Mouse (Mus musculus) urinary bladder, adult 2 months (tissue): ENCODE data around the gene Pycr2. TPM values are rescaled to one million over a fixed set of nuclear protein-coding genes. Genes with fewer than 3 reads are reported as not detected.
A peak's percentile ranks its signal among the peaks of the same experiment; 100 is the strongest.
"Not testable (repeated sequence)": the region's sequence is repeated elsewhere in the genome, so short reads cannot be mapped to it uniquely, and the experiment has no call there.

Source experiments
- DNase-seq: peaks from one replicate; pipeline ENCODE4 v3.0.0; 2022; ENCODE audit warnings: low spot score
- polyA plus RNA-seq: library from polyadenylated mRNA; depleted of rRNA; stranded (reverse); fragments of >200 nt; gene quantifications from 2 replicates; pipeline ENCODE4 v1.2.3, GENCODE M21; 2012; rRNA removed

The Pycr2 gene
- 34.1 and 46.5 TPM in 2 replicates for polyA plus RNA-seq

GRCm38 (mm10) chr1:180904039-180904814 is at the start of gene Pycr2:
TSS of gene Pycr2 (plus strand) at chr1:180904293.
- peak; percentile 83 for DNase-seq

- no peak for DNase-seq
Observed at GRCm38 (mm10) chr1:180858763-180859162, 45.3 kb upstream of the Pycr2 start.

DNA sequence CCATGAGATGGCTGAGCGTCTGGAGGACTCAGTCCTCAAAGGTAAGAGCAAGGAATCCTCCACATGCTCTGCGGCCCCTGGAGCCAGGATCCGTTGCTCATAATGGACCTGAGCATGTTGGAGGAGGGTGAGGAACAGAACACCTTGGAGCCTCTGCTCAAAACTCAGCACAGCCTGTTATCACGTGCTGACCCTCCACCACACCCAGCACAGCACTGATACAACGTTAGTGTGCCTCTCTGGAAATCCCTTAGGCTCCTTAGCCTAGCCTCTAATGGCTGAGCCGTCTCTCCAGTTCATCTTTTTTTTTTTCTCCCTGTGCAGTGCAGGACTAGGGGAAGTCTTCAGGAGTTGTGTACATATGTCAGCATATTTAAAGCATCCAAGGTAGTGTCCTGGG is 44.1 kb upstream of the Pycr2 start:
- no peak for DNase-seq

GRCm38 (mm10) chr1:180863606-180864005 is 40.5 kb upstream of the Pycr2 start:
- no peak for DNase-seq

DNA sequence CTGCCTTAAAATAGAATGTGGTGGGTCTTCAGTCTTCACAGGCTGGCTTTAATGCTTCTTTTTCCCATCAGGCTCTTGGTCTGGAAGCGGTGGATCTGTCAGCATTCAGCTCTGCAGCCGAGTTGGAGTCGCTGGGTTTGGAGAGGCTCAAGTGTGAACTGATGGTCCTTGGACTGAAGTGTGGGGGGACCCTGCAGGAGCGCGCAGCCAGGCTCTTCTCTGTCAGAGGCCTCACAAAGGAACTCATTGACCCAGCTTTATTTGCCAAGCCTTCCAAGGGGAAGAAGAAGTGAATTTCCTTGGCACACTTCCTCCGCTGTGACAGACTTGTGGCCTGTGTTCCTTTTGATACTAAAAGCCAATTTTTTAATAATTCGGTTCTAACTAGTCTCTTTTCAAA is 38.1 kb upstream of the Pycr2 start:
- no peak for DNase-seq

DNA sequence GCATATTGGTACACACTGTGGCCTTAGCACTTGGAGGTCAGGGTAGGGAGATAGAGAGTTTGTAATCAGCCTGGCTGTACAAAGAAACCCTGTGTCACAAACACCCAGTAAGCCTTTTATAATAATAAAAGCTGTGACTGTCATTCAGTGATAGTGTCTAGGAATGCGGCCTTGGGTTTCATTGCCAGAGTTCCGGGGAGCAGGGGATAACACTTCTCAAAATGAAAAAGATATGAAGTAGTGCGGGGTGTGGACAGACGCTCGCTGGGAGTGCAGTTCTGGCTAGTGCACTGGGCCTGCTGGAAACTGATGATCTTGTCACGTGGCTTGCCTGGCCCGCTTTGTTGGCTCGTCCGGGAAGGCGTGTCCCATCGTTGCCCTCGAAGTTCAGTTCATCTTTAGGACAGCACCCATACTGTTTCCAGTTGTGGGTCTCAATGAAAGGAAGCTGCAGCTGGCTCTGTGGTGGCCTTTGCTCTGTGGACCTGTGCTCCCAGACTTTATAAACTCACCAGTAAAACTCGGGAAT is 33.9 kb upstream of the Pycr2 start:
- DNase-seq, result no peak

DNA sequence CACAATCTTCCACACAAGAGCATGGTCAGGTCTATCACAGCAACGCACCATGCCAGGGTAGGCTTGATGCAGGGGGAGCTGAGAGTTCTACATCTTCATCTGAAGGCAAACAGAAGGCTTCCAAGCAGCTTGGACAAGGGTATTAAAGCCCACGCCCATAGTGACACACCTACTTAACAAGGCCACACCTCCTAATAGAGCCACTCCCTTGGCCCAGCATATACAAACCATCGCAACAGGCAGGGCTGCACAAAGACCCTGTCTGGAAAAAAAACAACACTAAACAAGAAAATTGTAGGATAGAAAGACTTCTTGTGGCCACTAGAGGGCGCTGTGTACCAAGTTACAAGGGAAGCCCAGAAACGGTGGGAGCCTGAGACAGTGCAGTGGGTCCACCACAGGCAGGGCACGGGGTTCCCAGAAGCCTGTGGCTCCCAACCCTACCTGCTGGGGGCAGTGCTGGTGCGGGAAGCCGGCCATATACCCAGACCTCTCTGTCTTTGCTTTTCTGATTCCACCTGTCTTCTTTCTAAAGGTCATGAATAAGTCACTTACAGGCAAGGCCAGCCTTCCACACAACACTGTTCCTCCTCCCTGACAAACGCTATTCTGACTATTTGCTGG is 30.1 kb upstream of the Pycr2 start:
- DNase-seq, result no peak

GRCm38 (mm10) chr1:180874615-180875014 is 29.5 kb upstream of the Pycr2 start:
- DNase-seq, result no peak

GRCm38 (mm10) chr1:180875126-180875525 is 29.0 kb upstream of the Pycr2 start:
- DNase-seq, result no peak

- DNase-seq, result no peak
Observed at GRCm38 (mm10) chr1:180877466-180877865, 26.6 kb upstream of the Pycr2 start.

GRCm38 (mm10) chr1:180881768-180882167 is 22.3 kb upstream of the Pycr2 start:
- DNase-seq, result no peak

GRCm38 (mm10) chr1:180883731-180884130 is 20.4 kb upstream of the Pycr2 start:
- no peak for DNase-seq

DNA sequence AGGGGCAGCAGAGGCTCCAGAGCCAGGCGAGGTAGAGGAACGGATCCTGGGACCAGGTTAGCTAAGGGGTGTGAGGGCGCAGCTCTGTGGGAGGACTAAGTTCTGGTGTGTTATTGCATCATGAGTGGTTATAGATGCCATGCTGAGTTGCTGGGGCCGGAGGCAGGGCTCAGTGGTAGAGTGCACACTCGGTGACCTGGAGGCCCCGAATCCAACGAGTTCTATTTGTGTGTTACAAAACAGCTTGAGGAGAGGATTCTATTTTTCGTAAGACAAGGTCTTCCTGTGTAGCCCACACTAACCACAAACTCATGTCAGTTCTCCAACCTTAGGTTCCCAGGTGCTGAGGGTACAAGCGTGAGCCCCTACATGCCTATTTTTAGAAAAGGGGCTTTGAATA is 19.6 kb upstream of the Pycr2 start:
- no peak for DNase-seq

- DNase-seq, result no peak
Observed at GRCm38 (mm10) chr1:180888556-180889042, 15.5 kb upstream of the Pycr2 start.

GRCm38 (mm10) chr1:180889172-180889571 is 14.9 kb upstream of the Pycr2 start:
- no peak for DNase-seq

DNA sequence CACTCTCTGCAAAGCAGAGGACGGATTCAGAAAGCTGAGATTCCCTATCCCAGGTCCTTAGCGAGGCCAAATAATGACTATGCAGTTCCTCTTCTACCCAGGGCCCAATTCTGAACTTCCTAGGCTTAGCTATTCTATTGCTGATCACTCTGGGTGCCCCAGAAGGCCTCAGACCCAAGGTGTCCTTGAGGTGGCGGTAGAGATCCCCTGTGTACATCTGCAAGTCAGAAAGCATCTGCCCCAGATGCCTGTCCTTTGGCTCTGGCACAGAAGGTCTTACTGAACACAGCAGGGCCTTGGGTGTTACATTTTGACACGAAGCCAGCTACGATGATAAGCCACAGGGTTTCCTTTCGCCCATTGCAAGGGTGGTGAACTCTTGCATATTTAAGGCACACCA is 14.3 kb upstream of the Pycr2 start:
- no peak for DNase-seq

DNA sequence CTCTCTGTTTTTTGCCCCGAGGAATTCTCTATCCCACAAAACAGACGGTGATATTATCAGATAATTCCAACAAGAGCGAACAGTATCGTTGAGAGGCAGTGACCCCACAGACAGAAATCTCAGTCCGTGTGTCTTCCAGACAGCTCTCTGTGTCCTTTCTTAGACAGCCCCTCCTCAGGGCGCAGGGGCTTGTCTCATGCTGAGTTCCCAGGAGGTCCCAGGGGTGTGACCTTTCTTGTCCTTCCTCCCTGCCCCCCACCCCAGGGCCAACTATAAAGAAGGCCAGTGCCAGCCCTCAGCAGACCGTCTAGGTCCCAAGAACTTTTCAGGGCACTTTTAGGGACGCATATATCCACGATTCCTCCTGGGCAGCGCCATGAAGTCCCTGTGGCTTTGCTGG is 11.3 kb upstream of the Pycr2 start, which contains the start of gene Lefty2:
Gene Lefty2, plus strand, starts transcription at position 301 of the 400 bp plus-strand sequence.
- no peak for DNase-seq

- not testable (repeated sequence) for DNase-seq
Observed at GRCm38 (mm10) chr1:180894088-180894987, 9.8 kb upstream of the Pycr2 start.

DNA sequence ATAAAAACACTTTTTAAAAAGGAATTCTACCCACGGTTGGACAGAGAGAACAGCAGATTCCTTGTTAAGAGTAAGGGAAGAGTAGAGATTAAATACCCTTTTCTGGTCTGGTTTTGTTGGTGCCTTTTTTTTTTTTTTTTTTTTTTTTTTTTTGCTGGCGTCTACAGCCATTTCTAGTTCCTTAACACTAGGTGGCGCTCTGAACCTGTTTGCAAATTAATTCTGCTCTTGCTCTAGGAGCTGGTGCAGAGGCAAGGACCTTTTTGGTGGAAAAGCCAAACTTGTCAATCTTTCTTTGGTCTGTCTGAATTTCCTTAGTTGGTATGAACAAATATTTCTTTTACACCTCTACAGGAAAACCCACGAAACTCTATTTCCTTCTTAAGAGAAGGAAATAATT is 3.0 kb upstream of the Pycr2 start:
- DNase-seq, result no peak

DNA sequence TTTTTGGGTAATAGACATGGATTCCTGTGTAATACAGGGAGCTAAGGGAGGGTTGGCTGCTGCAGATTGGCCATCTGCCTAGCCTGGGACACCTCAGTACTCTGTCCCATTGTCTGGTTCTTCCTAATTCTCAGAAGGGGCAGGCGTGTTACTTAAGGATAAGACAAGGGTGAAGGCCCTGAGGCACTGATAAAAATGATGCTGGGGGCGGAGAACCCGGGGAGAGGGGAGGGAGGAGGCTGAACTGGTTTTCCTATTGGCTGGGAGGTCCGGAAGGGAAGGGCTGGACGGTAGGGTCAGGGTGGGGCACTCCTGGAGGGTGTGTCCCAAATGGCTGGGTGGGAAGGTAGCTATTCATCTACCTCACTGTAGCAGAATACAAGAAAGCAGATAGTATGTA is 1.2 kb upstream of the Pycr2 start:
- DNase-seq, result no peak

- no peak for DNase-seq
Observed at GRCm38 (mm10) chr1:180903666-180904038, 441 bp upstream of the Pycr2 start.

GRCm38 (mm10) chr1:180904815-180905080 is 655 bp downstream of the Pycr2 start:
- DNase-seq, result no peak
